Mouse (Mus musculus): ENCODE results near the gene Fshr.
"Not testable (repeated sequence)": the region's sequence is repeated elsewhere in the genome, so short reads cannot be mapped to it uniquely, and the experiment has no call there.

Fshr gene

GRCm38 (mm10) chr17:89200575-89200974 is at the start of gene Fshr:
Gene Fshr (minus strand): TSS chr17:89200675.
- DNase-seq, result no peak

- DNase-seq, result no peak
These were observed 1.7 kb upstream of the Fshr start for GRCm38 (mm10) chr17:89202181-89202580.

- no peak for DNase-seq
These were observed 26.9 kb downstream of the Fshr start for GRCm38 (mm10) chr17:89173545-89173944.

GRCm38 (mm10) chr17:89164773-89165172 is 35.7 kb downstream of the Fshr start:
- DNase-seq, result no peak

GRCm38 (mm10) chr17:89162475-89162874 is 38.0 kb downstream of the Fshr start:
- no peak for DNase-seq

GRCm38 (mm10) chr17:89159343-89159742 is 41.1 kb downstream of the Fshr start:
- not testable (repeated sequence) for DNase-seq

- DNase-seq, result no peak
These were observed 55.7 kb downstream of the Fshr start for GRCm38 (mm10) chr17:89144806-89145205.

- DNase-seq, result no peak
These were observed 80.5 kb downstream of the Fshr start for GRCm38 (mm10) chr17:89120023-89120422.

GRCm38 (mm10) chr17:89119250-89119649 is 81.2 kb downstream of the Fshr start:
- no peak for DNase-seq

- no peak for DNase-seq
These were observed 86.5 kb downstream of the Fshr start for GRCm38 (mm10) chr17:89113944-89114343.

DNA sequence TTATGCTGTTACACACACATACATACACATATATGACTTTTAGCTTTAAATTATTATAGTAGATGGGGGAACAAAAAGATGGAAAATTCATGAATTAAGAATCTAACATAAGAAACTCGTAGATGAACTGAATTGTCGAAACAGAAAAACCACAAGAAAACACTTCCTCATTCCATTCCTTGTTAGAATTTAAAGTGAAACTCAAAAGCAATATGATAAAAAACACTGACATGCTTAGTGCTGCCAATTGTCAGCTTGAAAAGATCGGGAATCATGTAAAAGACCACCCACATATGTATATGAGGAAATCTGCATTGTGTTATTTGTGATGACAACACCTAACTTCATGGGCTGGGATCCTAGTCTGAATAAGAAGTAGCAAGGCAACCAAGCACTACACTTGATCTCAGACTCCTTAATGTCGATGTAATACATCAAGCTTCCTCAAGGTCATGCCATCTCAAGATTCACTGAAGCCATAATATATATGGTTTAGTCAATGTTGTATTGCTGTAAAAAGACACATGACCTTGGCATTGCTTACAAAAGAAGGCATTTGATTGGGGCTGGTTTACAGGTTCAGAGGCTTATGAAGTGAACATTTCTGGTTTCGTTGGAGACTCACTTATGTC is 99.6 kb downstream of the Fshr start:
- no peak for DNase-seq

GRCm38 (mm10) chr17:89099733-89100132 is 100.7 kb downstream of the Fshr start:
- DNase-seq, result not testable (repeated sequence)

DNA sequence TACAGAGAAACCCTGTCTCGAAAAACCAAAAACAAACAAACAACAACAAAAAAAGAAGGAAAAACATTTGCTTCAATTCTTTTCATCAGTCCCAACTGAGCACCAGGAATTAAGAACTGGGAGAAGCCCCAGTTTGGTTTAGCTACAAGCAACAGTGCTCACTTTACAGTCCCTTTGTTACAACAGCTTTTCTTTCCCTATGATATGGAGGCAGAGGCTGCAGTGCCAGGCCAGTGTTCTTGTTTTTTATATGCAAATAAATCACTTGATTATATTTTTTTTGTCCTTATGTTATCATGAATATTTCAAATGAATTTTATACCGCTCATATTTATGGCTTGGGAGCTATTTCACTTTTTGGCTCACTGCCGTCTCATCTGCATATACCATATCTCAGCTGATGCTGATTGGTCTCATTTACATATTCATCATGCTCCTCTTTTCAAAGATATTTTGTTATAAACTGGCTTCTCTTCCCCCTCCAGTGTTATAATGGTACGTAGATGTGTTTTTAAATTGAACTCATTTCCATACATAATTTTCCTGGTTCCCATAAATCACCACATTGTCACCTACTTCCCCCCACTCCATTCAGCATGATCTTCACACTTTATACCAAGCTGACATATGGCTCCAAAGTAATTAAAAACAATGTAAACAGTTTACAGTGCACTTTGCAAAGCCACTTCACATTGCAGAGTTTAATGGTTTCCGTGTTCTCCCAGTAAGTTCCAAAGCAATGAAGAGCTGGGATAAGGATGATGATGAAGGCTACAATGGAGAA is 110.6 kb downstream of the Fshr start:
- DNase-seq, result no peak

DNA sequence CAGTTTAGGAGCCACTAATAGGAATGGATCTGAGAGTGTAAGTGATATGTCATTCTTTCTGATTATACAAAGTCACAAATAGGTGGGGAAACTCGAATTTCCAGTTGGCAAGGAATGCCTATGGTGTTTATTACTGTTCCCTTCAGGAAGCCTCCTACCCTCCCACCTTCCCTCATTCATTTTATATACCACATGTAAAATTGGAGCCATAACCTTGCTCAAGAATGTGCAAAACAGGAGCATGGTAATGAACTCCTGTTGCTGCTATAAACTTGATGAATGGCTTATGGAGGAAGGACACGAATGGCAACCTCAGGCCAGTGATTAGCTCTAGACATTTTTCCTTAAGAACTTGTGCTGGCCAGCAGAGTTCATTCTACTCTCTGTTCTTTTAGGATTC is 117.6 kb downstream of the Fshr start:
- no peak for DNase-seq

GRCm38 (mm10) chr17:89079706-89080105 is 120.8 kb downstream of the Fshr start:
- DNase-seq, result no peak

- DNase-seq, result no peak
These were observed 136.0 kb downstream of the Fshr start for GRCm38 (mm10) chr17:89064327-89065095.

DNA sequence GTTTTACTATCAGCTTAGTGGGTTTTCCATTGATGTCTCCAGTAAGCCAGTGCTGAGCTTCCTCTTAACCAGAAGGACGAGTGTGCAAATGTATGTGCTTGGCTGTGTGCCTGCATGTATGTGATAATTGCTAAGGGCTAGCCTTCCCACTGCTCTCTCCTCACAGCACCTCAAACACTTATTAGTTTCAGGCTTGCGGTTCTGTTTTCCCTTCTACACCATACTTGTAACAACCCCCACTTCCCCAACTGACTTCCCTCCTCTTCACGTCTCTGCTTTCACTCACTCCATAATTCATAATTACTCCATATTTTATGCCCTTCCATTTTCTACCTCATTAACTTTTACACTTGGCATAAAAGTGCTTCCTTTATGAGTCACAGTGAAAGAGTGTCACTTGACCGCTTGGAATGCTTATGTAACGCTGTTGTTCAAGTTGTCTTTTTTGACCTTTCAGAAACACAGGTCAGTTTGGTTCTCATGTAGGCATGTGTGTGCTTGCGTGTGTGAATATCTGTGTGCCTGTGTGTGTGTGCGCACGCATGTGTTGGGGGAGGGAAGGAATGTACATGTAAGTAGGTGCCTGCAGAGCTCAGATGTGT is 138.0 kb downstream of the Fshr start:
- DNase-seq, result no peak

- no peak for DNase-seq
These were observed 149.4 kb downstream of the Fshr start for GRCm38 (mm10) chr17:89051031-89051563.

DNA sequence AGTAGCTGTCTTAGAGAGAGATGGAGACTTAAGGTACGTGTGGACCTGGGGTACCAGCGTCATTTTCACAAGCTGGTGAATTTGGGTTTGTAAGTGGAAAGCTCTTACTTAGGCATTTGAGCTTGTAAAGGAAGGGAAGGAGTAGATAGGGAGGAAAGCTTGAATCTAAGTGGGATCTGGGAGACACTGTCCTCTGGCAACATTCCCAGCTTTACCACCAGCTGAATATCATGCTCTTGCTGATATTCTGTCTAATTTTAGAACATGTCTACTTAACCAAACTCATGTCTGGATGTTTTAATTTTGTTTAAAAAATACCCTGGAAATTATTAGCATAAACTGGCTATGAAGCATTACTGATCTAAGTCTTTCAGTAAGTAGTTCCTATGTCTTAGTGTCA is 151.4 kb downstream of the Fshr start:
- no peak for DNase-seq

GRCm38 (mm10) chr17:89046016-89046415 is 154.5 kb downstream of the Fshr start:
- DNase-seq, result no peak

GRCm38 (mm10) chr17:89036723-89037122 is 163.8 kb downstream of the Fshr start:
- no peak for DNase-seq

- no peak for DNase-seq
These were observed 164.4 kb downstream of the Fshr start for GRCm38 (mm10) chr17:89036049-89036448.

- no peak for DNase-seq
These were observed 165.8 kb downstream of the Fshr start for GRCm38 (mm10) chr17:89034627-89035026.

Data from cerebellum, adult 18-20 months (tissue).